Mouse (Mus musculus) forebrain, embryonic 11.5 days (tissue): ENCODE results near the gene Aldh16a1. TPM values are rescaled to one million over a fixed set of nuclear protein-coding genes. Genes with fewer than 3 reads are reported as not detected.
"Not testable (repeated sequence)": the region's sequence is repeated elsewhere in the genome, so short reads cannot be mapped to it uniquely, and the experiment has no call there.

Source experiments
- ATAC-seq: fragments of 200-750 bp; cut with Nextera tagmentation; replicated peaks from 2 replicates; pipeline ENCODE4 v1.8.0; 2017; ENCODE audit warnings: moderate TSS enrichment; ENCODE audit not compliant: low FRiP score
- DNase-seq: peaks from one replicate; pipeline ENCODE4 v3.0.0-alpha.2; 2017; ENCODE audit warnings: low spot score
- H3K27ac ChIP-seq: fragments of 300-500 bp; sonication (generic); 2 replicates; pipeline ENCODE4 v1.5.1; 2014; ENCODE audit warnings: low read depth, low read length
- H3K27me3 ChIP-seq: fragments of 300-500 bp; sonication (generic); 2 replicates; pipeline ENCODE4 v1.6.1; 2014; ENCODE audit warnings: mild to moderate bottlenecking, low read length, mixed read lengths; ENCODE audit not compliant: control insufficient read depth, insufficient read depth
- H3K36me3 ChIP-seq: fragments of 300-500 bp; sonication (generic); 2 replicates; pipeline ENCODE4 v1.6.1; 2014; ENCODE audit warnings: mild to moderate bottlenecking, low read length, moderate library complexity, mixed read lengths; ENCODE audit not compliant: control insufficient read depth, insufficient read depth
- H3K4me1 ChIP-seq: fragments of 300-500 bp; sonication (generic); replicated peaks from 2 replicates; pipeline ENCODE4 v1.6.1; 2014; ENCODE audit warnings: low read length, mixed read lengths; ENCODE audit not compliant: control insufficient read depth, insufficient read depth
- H3K4me2 ChIP-seq: fragments of 300-500 bp; sonication (generic); 2 replicates; pipeline ENCODE4 v1.6.1; 2014; ENCODE audit warnings: low read depth, mild to moderate bottlenecking, low read length, moderate library complexity, mixed read lengths; ENCODE audit not compliant: severe bottlenecking
- H3K4me3 ChIP-seq: fragments of 300-500 bp; sonication (generic); 2 replicates; pipeline ENCODE4 v1.5.1; 2014; ENCODE audit warnings: low read depth, low read length
- H3K9ac ChIP-seq: fragments of 300-500 bp; sonication (generic); 2 replicates; pipeline ENCODE4 v1.6.1; 2014; ENCODE audit warnings: low read length
- H3K9me3 ChIP-seq: fragments of 300-500 bp; sonication (generic); 2 replicates; pipeline ENCODE4 v1.6.1; 2016; ENCODE audit warnings: low read length, mixed read lengths; ENCODE audit not compliant: control insufficient read depth
- WGBS: fragments of 180-500 bp; shearing (Covaris S2); extraction: QIAGEN DNeasy Blood & Tissue Kit; methylation state at CpG from one replicate; pipeline ENCODE4 v1.1.7; 2014; 5-methylcytosine and 5-hydroxymethylcytosine counted together
- polyA plus RNA-seq: library from polyadenylated mRNA; unstranded; fragments of >200 nt; fragmentation: Nextera tagmentation; extraction: Ambion mirVana; gene quantifications from 2 replicates; pipeline ENCODE4 v1.2.1, GENCODE M21; 2014

Gene Aldh16a1
- polyA plus RNA-seq, 1 experiment from 2014 or later, result 44.0 TPM

DNA sequence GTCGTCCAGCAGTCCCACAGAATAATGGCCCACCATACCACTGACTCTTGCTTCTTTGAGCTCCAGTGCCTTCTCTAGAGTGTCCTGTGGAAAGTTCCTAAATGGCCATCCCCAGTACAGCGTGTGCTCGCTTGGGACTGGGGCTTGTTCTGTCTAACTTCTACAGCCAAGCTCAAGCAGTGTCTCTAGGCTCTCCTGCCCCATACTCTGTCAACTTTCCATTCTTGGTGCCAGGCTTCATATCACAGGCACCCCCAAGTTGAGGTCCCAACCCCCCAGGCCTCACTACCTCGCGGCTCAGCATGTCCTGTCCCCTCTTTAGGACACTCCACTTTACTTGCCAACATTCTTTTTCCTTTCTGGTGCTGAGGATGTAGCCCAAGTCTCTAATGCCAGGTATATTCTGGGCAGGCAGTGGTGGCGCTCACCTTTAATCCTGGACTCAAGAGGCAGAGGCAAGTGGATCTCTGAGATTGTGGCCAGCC lies 6.0 kb upstream of the Aldh16a1 start:
- Histone ChIP-seq H3K4me1 (peaks cover 5% of the 10 kb centered on the region; the same call in 1 of the 2 replicates), H3K9me3 (no peaks in the 10 kb centered on the region), H3K36me3 (no peaks in the 10 kb centered on the region), H3K27ac (no peak overlapping the region), H3K4me3 (no peak overlapping the region), H3K27me3 (peaks cover 29% of the 10 kb centered on the region), H3K9ac (no peak overlapping the region), H3K4me2 (no peak overlapping the region)
- ATAC-seq, result no peak
- DNase-seq, result no peak
- 92% methylated on average over 6 of the region's 6 CpGs for WGBS

DNA sequence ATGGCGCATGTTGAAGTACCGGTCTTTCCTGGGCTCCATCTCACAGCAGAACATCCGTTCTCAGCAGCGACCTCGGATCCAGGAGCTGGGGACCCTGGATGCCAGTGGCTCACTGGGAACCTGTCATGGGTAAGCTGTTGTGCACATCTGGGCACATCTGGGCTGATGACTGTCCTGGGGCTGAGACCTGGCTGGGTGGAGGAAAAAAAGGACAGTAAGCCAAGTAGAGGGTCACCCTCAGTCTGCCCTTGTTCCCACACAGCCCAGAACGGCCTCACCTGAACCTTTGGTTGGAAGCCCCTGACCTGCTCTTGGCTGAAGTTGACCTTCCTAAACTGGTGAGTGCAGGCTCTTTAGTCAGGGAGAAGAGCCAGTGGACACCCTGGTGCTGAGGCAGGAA lies 4.6 kb upstream of the Aldh16a1 start:
- H3K4me3 ChIP-seq, result no peak overlapping the region
- no peak overlapping the region for H3K9ac ChIP-seq
- WGBS, result 92% methylated on average over 6 of the region's 6 CpGs
- H3K4me2 ChIP-seq, result no peak overlapping the region
- DNase-seq (no peak), ATAC-seq (no peak)
- H3K9me3 ChIP-seq, result no peaks in the 10 kb centered on the region
- peaks cover 15% of the 10 kb centered on the region for H3K27me3 ChIP-seq
- H3K4me1 ChIP-seq, result peaks cover 5% of the 10 kb centered on the region; the same call in 1 of the 2 replicates
- no peaks in the 10 kb centered on the region for H3K36me3 ChIP-seq
- no peak overlapping the region for H3K27ac ChIP-seq

DNA sequence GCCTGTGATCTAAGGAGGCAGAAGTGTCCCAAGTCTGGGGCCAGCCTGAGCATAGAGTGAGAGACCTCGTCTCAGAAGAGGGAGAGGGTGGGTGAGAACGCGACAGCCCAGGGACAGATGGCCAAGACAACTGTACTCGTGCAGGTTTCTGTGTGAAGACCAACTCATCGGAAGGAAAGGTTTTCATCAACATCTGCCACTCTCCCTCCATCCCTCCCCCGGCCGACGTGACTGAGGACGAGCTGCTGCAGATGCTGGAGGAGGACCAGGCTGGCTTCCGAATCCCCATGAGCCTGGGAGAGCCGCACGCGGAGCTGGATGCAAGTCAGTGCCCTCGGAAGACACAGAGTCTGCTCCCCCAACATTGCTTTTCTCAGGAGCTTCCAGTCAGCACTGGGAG lies 3.1 kb upstream of the Aldh16a1 start:
- Histone ChIP-seq H3K9me3 (no peaks in the 10 kb centered on the region), H3K27ac (no peak overlapping the region), H3K4me1 (peaks cover 6% of the 10 kb centered on the region; the same call in 1 of the 2 replicates), H3K9ac (no peak overlapping the region), H3K36me3 (no peaks in the 10 kb centered on the region), H3K4me3 (no peak overlapping the region), H3K4me2 (no peak overlapping the region), H3K27me3 (no peaks in the 10 kb centered on the region; the same call in 1 of the 2 replicates)
- no peak for ATAC-seq
- no peak for DNase-seq
- WGBS, result 90% methylated on average over 14 of the region's 14 CpGs

DNA sequence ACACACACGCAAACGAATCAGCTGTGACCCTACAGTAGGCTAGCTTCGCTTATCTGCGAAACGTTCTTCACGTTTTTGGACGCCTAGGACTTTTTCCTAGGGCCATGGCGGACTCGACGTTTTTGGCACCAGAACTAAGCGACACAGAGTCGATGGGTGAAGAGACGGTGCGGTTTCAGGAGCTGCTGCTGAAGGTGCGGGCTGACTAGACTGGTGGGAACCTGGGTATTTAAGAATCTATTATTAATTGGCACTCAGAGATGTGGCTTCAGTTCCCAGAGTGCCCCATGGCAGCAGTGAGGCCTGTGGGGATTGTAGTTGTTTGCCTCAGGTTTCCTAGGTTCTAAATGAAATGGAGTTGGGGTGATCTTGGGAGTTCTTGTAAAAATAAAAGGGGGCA lies 1.8 kb upstream of the Aldh16a1 start:
- DNase-seq (no peak), ATAC-seq (no peak)
- WGBS, result 96% methylated on average over 15 of the region's 15 CpGs
- Histone ChIP-seq H3K27ac (no peak overlapping the region), H3K9ac (no peak overlapping the region), H3K9me3 (no peaks in the 10 kb centered on the region), H3K27me3 (no peaks in the 10 kb centered on the region), H3K4me3 (no peak overlapping the region), H3K4me2 (no peak overlapping the region), H3K4me1 (peaks cover 4% of the 10 kb centered on the region; the same call in 1 of the 2 replicates), H3K36me3 (no peaks in the 10 kb centered on the region)

DNA sequence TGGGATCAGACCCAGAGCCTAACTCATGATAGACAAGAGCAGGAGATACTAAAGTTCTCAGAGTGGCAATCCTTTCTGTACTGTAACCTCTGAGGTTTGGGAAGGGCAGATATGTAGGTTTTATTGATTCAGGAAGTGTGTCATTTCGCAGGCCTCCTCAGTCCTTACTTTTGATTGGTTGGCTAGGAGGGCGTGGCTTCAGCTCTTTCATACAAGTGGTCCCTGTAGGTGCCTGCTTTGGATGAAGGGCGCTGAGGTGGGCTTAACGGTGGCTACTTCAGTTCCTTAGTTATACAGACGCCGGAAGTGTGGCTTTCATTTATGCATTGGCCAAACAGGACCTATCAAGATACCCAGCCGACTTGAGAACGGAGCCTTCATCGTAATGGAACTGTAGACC lies 1.2 kb upstream of the Aldh16a1 start:
- WGBS, result 87% methylated on average over 9 of the region's 9 CpGs
- Histone ChIP-seq H3K4me3 (no peak overlapping the region), H3K4me1 (peaks cover 4% of the 10 kb centered on the region; the same call in 1 of the 2 replicates), H3K9ac (no peak overlapping the region), H3K27me3 (no peaks in the 10 kb centered on the region), H3K27ac (no peak overlapping the region), H3K4me2 (no peak overlapping the region), H3K36me3 (no peaks in the 10 kb centered on the region), H3K9me3 (no peaks in the 10 kb centered on the region)
- DNase-seq, result no peak
- ATAC-seq, result no peak

DNA sequence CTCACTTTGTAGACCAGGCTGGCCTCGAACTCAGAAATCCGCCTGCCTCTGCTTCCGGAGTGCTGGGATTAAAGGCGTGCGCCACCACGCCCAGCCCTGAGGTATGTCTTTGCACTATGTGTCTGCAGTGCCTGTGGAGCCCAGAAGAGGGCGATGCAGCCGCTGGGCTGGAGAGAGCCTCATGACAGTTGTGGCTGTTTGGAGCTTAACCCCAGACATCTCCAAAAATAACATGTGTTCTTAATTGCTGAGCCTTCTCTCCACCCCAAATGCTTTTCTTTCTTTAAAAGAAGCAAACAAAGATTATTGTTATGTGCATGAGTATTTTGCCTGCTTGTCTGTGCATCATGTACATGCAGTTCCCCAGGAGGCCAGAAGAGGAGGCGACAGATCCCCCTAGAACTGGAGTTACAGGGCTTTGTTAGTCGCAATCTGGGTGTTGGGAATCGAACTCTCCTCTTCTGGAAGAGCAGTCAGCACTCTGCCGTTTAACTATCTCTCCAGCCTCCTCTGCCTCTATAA lies 670 bp upstream of the Aldh16a1 start:
- Histone ChIP-seq H3K36me3 (no peaks in the 10 kb centered on the region), H3K4me2 (peak overlapping the region; percentile 40), H3K9ac (no peak overlapping the region), H3K9me3 (no peaks in the 10 kb centered on the region), H3K27me3 (no peaks in the 10 kb centered on the region), H3K27ac (no peak overlapping the region), H3K4me3 (peak overlapping the region; percentile 58), H3K4me1 (peaks cover 4% of the 10 kb centered on the region; the same call in 1 of the 2 replicates)
- no peak for DNase-seq
- no peak for ATAC-seq
- 82% methylated on average over 12 of the region's 12 CpGs for WGBS

DNA sequence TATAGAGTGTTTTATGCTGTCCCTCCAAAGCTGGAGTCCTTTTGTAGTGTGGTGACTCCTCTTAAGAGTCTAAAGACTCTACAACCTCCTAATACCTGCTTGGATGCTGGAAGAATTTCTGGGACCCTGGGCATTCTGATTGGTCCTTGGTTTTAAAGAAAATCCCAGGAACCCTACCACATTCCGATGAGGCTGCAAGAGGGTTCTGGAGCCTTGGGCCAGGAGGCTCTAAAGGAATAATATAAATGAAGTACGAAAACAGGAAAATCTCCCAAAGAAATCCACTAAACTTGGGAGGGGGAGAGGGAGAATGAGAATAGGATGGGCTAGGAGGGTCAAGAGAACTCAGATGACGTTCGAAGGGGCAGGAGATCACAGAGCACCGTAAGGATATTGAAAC lies 798 bp downstream of the Aldh16a1 start:
- Histone ChIP-seq H3K9ac (peak overlapping the region; percentile 81), H3K9me3 (no peaks in the 10 kb centered on the region), H3K4me2 (peak overlapping the region; percentile 87), H3K4me1 (peaks cover 4% of the 10 kb centered on the region; the same call in 1 of the 2 replicates), H3K4me3 (peak overlapping the region; percentile 58), H3K27ac (peak overlapping the region; percentile 75; the same call in 1 of the 2 replicates), H3K36me3 (no peaks in the 10 kb centered on the region), H3K27me3 (no peaks in the 10 kb centered on the region)
- no peak for ATAC-seq
- WGBS, result 4% methylated on average over 5 of the region's 5 CpGs
- no peak for DNase-seq

DNA sequence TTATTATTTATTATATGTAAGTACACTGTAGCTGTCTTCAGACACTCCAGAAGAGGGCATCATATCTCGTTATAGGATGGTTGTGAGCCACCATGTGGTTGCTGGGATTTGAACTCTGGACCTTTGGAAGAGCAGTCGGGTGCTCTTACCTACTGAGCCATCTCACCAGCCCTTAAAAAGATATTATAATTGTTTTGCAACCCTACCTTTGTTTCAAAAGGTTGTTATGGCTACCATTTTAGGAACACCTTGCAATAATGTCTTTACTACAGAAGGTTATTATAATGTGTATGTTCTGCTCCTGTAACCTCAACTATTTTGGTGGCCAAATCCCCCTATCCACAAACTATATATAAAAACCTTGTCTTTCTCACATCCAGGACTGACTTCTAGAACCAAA lies 1.3 kb downstream of the Aldh16a1 start:
- not testable (repeated sequence) for H3K27me3 ChIP-seq, H3K9me3 ChIP-seq, H3K9ac ChIP-seq, DNase-seq, H3K4me1 ChIP-seq, H3K36me3 ChIP-seq, H3K27ac ChIP-seq, H3K4me3 ChIP-seq, ATAC-seq
- H3K4me2 ChIP-seq, result peak overlapping the region; percentile 87; the same call in 1 of the 2 replicates
- WGBS, result 98% methylated on average over 2 of the region's 2 CpGs

DNA sequence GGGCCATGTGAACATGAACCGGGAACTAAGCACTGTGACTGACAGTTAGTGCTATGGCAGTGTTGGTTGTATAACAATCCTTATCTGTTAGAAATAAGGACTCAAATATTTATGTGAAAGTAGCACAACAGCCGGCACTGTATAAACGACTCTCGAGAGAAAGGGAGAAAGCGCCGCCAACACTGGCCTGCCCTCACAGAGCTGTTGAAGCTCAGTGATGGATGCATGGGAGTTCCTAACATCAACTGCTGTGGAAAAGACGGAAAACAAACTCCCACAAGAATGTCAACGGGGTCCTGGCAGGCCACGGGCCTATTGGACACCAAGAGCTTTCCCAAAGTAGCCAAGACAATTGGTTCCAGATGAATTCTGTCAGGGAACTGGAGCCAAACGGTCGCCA lies 3.1 kb downstream of the Aldh16a1 start:
- no peak for ATAC-seq

More for the DNA sequence above, 3.1 kb downstream of the Aldh16a1 start:
- no peak for DNase-seq
- Histone ChIP-seq H3K27me3 (no peaks in the 10 kb centered on the region), H3K4me3 (no peak overlapping the region), H3K36me3 (no peaks in the 10 kb centered on the region; the same call in 1 of the 2 replicates), H3K9me3 (no peaks in the 10 kb centered on the region), H3K9ac (no peak overlapping the region), H3K4me1 (peaks cover 4% of the 10 kb centered on the region; the same call in 1 of the 2 replicates), H3K27ac (no peak overlapping the region), H3K4me2 (no peak overlapping the region)
- 76% methylated on average over 11 of the region's 11 CpGs for WGBS
